Mouse (Mus musculus) stomach, postnatal 0 days (tissue): ENCODE results near the gene Arhgef3.

Experiments
- CTCF ChIP-seq: IDR thresholded peaks from 2 replicates; pipeline ENCODE4 v1.5.1; 2016; ENCODE audit warnings: antibody characterized with exemption, low read depth, mild to moderate bottlenecking, moderate library complexity
- EP300 ChIP-seq: optimal IDR thresholded peaks from 2 replicates; pipeline ENCODE3; 2016; ENCODE audit warnings: antibody characterized with exemption

DNA sequence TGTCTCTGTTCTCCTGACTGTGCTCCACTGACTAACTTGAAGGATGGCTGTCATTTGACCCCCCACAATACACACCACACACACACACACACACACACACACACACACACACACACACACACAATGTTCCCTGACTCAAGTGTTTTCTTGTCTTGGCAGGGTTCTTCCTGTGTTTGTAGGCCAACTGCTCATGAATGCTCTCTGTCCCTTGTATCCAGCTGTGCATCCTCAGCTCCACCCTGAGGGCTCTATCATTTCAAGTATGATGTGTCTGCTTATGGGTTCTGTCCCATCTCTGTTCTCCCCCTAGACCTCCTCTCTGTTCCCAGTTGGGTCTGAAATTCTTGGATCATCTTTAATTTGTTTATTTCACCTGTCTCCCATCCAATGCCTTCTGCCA lies 91.7 kb downstream of the Arhgef3 start:
- TF ChIP-seq EP300 (no peak), CTCF (no peak)
